ENCODE assay signal across 10 mouse cellular contexts in the genomic region with DNA sequence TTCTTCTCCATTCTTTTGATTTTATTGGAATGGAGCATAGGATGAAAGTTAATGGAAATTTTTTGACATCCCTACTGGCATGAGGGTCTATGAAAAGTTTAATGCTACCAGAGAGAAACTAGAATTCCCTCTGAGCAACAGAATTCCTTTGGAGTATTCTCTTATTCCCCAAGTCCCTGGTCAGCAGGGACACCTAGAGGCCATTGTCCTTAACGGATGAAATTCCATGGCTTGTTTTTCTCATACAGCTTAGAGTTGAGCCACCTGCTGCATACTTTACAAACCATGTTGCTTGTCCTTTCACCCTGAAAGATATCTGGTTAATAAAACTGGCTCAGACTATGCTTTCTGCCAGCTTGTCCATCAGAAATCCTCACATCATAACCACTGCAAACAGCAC. TPM values are rescaled to one million over a fixed set of nuclear protein-coding genes. Genes with fewer than 3 reads are reported as not detected.
A peak's percentile ranks its signal among the peaks of the same experiment; 100 is the strongest.
DNase-seq lines count a peak whose midpoint lies in the region.
"Had no signal": no experiment of that assay in that cellular context is flagged by ENCODE, and none has a peak within 500 bp of the region (broad histone marks: within the 10 kb centered on the region; RNA-seq: fewer than 3 reads in every experiment).

No protein-coding gene starts in this region.

- DNase-seq in heart, postnatal 4 days = peak; percentile 5
- no peak for DNase-seq in heart, postnatal 25 days (ENCODE audit: low spot score)
- DNase-seq in kidney, postnatal 4 days = peak; percentile 11 to 21
- no peak for DNase-seq in kidney, adult 8-10 months
- peak; percentile 38 for DNase-seq in 3T3-L1 (ENCODE audit: low read depth, low spot score)
- DNase-seq in adipocyte (ENCODE audit: low spot score) = peak; percentile 45
- no peak for DNase-seq in adrenal gland, adult 18-20 months (ENCODE audit: low spot score in 2 of 2)
- no peak for DNase-seq in urinary bladder, adult 2 months (ENCODE audit: low spot score)
- DNase-seq: adrenal gland, postnatal 25 days; cerebellum, adult 9-11 months had no signal

- intact Hi-C loops in heart, postnatal 25 days (cut with DNase I) = no loop called here

RNA-seq across cellular contexts. Expression of gene Gm11361, which starts 7.1 kb away (rescaled TPM):
- 100 to 1,000 TPM; 106 to 110 TPM for total RNA-seq in heart, postnatal 4 days (2021)
- total RNA-seq in heart, postnatal 25 days (2021) = 10 to 100 TPM; 75.7 to 82.3 TPM
- total RNA-seq in adrenal gland, adult 18-20 months (2021) = 100 to 1,000 TPM in 1 of 2 experiments, 10 to 100 TPM in 1; 95.0 to 111 TPM
- 7.8 and 13.6 TPM in 2 replicates for polyA plus RNA-seq in urinary bladder, adult 2 months (2012; rRNA removed)

Comparison
In these comparisons a context has a peak if more than half of its experiments do, and no peak if none do; other contexts are left out.
1. DNase-seq: peak in heart, postnatal 4 days (single experiment), kidney, postnatal 4 days (2 of 2), 3T3-L1 (single experiment) and adipocyte (single experiment); none in heart, postnatal 25 days (single experiment), kidney, adult 8-10 months (0 of 2), adrenal gland, adult 18-20 months (0 of 2) and urinary bladder, adult 2 months (single experiment).